Mouse (Mus musculus) stomach, embryonic 16.5 days (tissue): ENCODE results near the gene Mapk1ip1. TPM values are rescaled to one million over a fixed set of nuclear protein-coding genes. Genes with fewer than 3 reads are reported as not detected.

ENCODE experiments used
- ATAC-seq: fragments of 200-750 bp; cut with Nextera tagmentation; 2 replicates; pipeline ENCODE4 v1.8.0; 2017; ENCODE audit warnings: moderate number of reproducible peaks, moderate TSS enrichment; ENCODE audit not compliant: insufficient read depth, low FRiP score
- H3K27ac ChIP-seq: fragments of 300-500 bp; sonication (generic); 2 replicates; pipeline ENCODE4 v1.5.1; 2014; ENCODE audit warnings: low read length
- H3K27me3 ChIP-seq: fragments of 300-500 bp; sonication (generic); 2 replicates; pipeline ENCODE4 v1.6.1; 2014; ENCODE audit warnings: low read length, control low read depth, mixed read lengths; ENCODE audit not compliant: control insufficient read depth, insufficient read depth
- H3K36me3 ChIP-seq: fragments of 300-500 bp; sonication (generic); 2 replicates; pipeline ENCODE4 v1.6.1; 2014; ENCODE audit warnings: low read length; ENCODE audit not compliant: control insufficient read depth, insufficient read depth
- H3K4me1 ChIP-seq: fragments of 300-500 bp; sonication (generic); 2 replicates; pipeline ENCODE4 v1.6.1; 2014; ENCODE audit warnings: low read length, control low read depth, mixed read lengths; ENCODE audit not compliant: control insufficient read depth, insufficient read depth
- H3K4me2 ChIP-seq: fragments of 300-500 bp; sonication (generic); 2 replicates; pipeline ENCODE4 v1.6.1; 2014; ENCODE audit warnings: low read depth, low read length, mixed read lengths
- H3K4me3 ChIP-seq: fragments of 300-500 bp; sonication (generic); replicated peaks from 2 replicates; pipeline ENCODE4 v1.5.1; 2014; ENCODE audit warnings: mild to moderate bottlenecking, low read length
- H3K9ac ChIP-seq: fragments of 300-500 bp; sonication (generic); 2 replicates; pipeline ENCODE4 v1.6.1; 2014; ENCODE audit warnings: low read length
- H3K9me3 ChIP-seq: fragments of 300-500 bp; sonication (generic); replicated peaks from 2 replicates; pipeline ENCODE4 v1.6.1; 2016; ENCODE audit warnings: low read length, control low read depth; ENCODE audit not compliant: control insufficient read depth
- WGBS: fragments of 180-500 bp; shearing (Covaris S2); extraction: QIAGEN DNeasy Blood & Tissue Kit; methylation state at CpG from one replicate; pipeline ENCODE4 v1.1.7; 2014; 5-methylcytosine and 5-hydroxymethylcytosine counted together
- polyA plus RNA-seq: library from polyadenylated mRNA; unstranded; fragments of >200 nt; fragmentation: Nextera tagmentation; extraction: Ambion mirVana; gene quantifications from 2 replicates; pipeline ENCODE4 v1.2.1, GENCODE M21; 2015

The Mapk1ip1 gene
- polyA plus RNA-seq, 1 experiment from 2014 or later: 13.1 TPM

DNA sequence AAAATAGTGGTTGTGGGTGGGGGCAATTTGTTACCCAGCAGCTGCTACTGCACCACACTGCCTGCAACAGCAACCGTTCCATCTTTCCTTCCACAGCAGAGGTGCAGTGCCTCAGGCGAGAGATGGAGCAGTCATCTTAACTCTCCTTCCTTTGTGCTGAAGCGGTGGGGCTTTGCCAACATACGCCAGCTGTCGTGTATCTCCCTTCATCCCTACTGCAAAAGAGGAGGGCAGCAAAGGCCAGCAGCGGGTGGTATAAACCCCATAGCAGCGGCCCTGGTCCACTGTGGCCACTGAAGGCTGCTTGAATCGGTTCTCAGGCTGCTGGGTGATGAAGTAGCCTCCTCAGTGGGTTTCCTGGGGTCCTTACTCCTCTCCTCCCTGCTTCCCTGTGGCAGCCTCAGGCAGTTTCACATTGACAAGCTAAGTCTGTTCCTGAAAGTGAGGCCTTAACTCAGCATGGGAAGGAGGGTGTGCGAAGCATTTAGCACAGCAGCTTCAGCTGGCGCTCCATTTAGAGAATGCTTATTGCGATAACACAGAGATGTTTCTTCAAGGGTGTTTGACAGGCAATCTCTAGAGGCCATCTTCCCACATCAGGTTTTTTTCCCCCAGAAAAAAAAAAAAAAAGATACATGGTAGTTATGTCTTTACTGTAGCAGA lies 32.7 kb downstream of the Mapk1ip1 start:
- Histone ChIP-seq H3K4me3 (no peak overlapping the region), H3K9ac (no peak overlapping the region), H3K9me3 (no peaks in the 10 kb centered on the region), H3K4me2 (no peak overlapping the region), H3K27me3 (no peaks in the 10 kb centered on the region), H3K27ac (no peak overlapping the region), H3K36me3 (no peaks in the 10 kb centered on the region), H3K4me1 (no peaks in the 10 kb centered on the region)
- ATAC-seq: no peak
- 58% methylated on average over 11 of the region's 11 CpGs for WGBS

GRCm38 (mm10) chr7:138807146-138807545 lies 38.9 kb downstream of the Mapk1ip1 start:
- Histone ChIP-seq H3K27me3 (no peaks in the 10 kb centered on the region), H3K4me1 (no peaks in the 10 kb centered on the region), H3K9ac (no peak overlapping the region), H3K9me3 (0 out of 2 replicates have a peak, but pooled peaks cover 4% of the 10 kb centered on the region), H3K27ac (no peak overlapping the region), H3K4me3 (no peak overlapping the region), H3K36me3 (no peaks in the 10 kb centered on the region), H3K4me2 (no peak overlapping the region)
- 91% methylated on average over 3 of the region's 3 CpGs for WGBS
- ATAC-seq: no peak

DNA sequence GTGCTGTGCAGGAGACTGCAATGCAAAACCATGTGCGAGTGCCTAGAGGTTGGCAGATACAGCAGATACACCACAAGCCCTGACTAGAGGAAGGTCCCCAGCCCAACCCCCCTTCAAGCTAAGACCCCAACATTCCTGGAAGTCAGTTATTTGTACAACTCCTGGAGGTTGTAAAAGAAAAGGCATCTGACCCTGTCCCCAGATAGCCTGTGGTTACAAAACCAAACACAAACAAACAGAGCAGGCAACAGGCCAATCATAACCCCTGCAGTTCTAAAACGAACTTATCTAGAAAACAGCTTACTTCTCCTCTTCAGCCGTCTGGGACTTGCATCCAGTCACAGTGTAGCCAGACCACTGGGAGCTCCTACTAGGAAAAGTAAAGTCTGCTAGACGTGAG lies 42.7 kb downstream of the Mapk1ip1 start:
- WGBS: 13% methylated on average over 4 of the region's 4 CpGs
- Histone ChIP-seq H3K4me3 (no peak overlapping the region), H3K36me3 (no peaks in the 10 kb centered on the region), H3K4me2 (no peak overlapping the region), H3K9ac (no peak overlapping the region), H3K27ac (no peak overlapping the region), H3K27me3 (no peaks in the 10 kb centered on the region), H3K4me1 (no peaks in the 10 kb centered on the region), H3K9me3 (0 out of 2 replicates have a peak, but pooled peaks cover 4% of the 10 kb centered on the region)
- no peak for ATAC-seq

DNA sequence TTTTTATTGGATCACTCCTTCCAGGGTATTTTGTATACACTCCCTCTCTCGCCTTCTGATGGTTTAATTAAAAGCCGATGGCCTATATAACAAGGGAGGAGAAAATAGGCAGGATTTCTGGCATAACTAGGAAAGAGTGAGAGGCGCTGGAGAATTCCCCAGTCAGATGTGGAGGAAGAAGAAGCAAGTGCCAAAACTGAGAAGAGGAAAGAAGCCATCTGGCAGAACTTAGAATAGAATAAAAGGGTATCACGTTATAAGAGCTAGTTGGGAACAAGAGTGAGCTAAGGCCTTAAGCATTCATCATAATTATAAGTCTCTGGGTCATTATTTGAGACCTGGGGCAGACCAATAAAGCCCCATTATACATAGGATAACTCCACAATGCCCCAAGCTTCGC lies 58.0 kb downstream of the Mapk1ip1 start:
- Histone ChIP-seq H3K27ac (no peak overlapping the region), H3K4me1 (no peaks in the 10 kb centered on the region), H3K4me2 (no peak overlapping the region), H3K9ac (no peak overlapping the region), H3K27me3 (no peaks in the 10 kb centered on the region), H3K4me3 (no peak overlapping the region), H3K9me3 (no peaks in the 10 kb centered on the region), H3K36me3 (no peaks in the 10 kb centered on the region)
- WGBS: 70% methylated on average over 5 of the region's 5 CpGs
- no peak for ATAC-seq

Other genes starting within 250 kb of the Mapk1ip1 start
- 12.2 and 12.4 TPM in 2 replicates for gene Ppp2r2d, start 194 bp downstream of the Mapk1ip1 start, polyA plus RNA-seq
- 132 and 138 TPM in 2 replicates for gene Bnip3, start 63.2 kb upstream of the Mapk1ip1 start, polyA plus RNA-seq
- 0.15 and 0.24 TPM in 2 replicates for gene Jakmip3, start 94.5 kb upstream of the Mapk1ip1 start, polyA plus RNA-seq
- gene Dpysl4, start 239.7 kb upstream of the Mapk1ip1 start, polyA plus RNA-seq: 13.3 and 13.6 TPM in 2 replicates